Mouse (Mus musculus) liver, embryonic 11.5 days (tissue): Measurements from ENCODE around the gene Slc38a3. TPM values are rescaled to one million over a fixed set of nuclear protein-coding genes. Genes with fewer than 3 reads are reported as not detected.

Experiments used
- ATAC-seq: fragments of 200-750 bp; cut with Nextera tagmentation; replicated peaks from 2 replicates; pipeline ENCODE4 v1.8.0; 2017; ENCODE audit warnings: moderate number of reproducible peaks, mild to moderate bottlenecking, moderate TSS enrichment, moderate library complexity; ENCODE audit not compliant: low FRiP score
- DNase-seq: peaks from one replicate; pipeline ENCODE4 v3.0.0-alpha.2; 2017; ENCODE audit warnings: low spot score
- H3K27ac ChIP-seq: fragments of 300-500 bp; sonication (generic); 2 replicates; pipeline ENCODE4 v1.5.1; 2014; ENCODE audit warnings: mild to moderate bottlenecking, low read depth, low read length, control low read depth
- H3K27me3 ChIP-seq: fragments of 300-500 bp; sonication (generic); replicated peaks from 2 replicates; pipeline ENCODE4 v1.6.1; 2014; ENCODE audit warnings: low read length, mixed read lengths; ENCODE audit not compliant: control insufficient read depth, insufficient read depth
- H3K36me3 ChIP-seq: fragments of 300-500 bp; sonication (generic); 2 replicates; pipeline ENCODE4 v1.6.1; 2014; ENCODE audit warnings: mild to moderate bottlenecking, low read length, moderate library complexity, mixed read lengths; ENCODE audit not compliant: control insufficient read depth, insufficient read depth
- H3K4me1 ChIP-seq: fragments of 300-500 bp; sonication (generic); replicated peaks from 2 replicates; pipeline ENCODE4 v1.6.1; 2014; ENCODE audit warnings: low read length, mixed read lengths; ENCODE audit not compliant: control insufficient read depth, insufficient read depth
- H3K4me2 ChIP-seq: fragments of 300-500 bp; sonication (generic); 2 replicates; pipeline ENCODE4 v1.6.1; 2014; ENCODE audit warnings: mild to moderate bottlenecking, control low read depth, moderate library complexity
- H3K4me3 ChIP-seq: fragments of 300-500 bp; sonication (generic); 2 replicates; pipeline ENCODE4 v1.5.1; 2014; ENCODE audit warnings: low read depth, low read length, control low read depth
- H3K9ac ChIP-seq: fragments of 300-500 bp; sonication (generic); 2 replicates; pipeline ENCODE4 v1.6.1; 2014; ENCODE audit warnings: low read depth, low read length, control low read depth
- H3K9me3 ChIP-seq: fragments of 300-500 bp; sonication (generic); 2 replicates; pipeline ENCODE4 v1.6.1; 2016; ENCODE audit warnings: low read length, inconsistent platforms, mixed read lengths; ENCODE audit not compliant: control insufficient read depth
- WGBS: fragments of 180-500 bp; shearing (Covaris S2); extraction: QIAGEN DNeasy Blood & Tissue Kit; methylation state at CpG from one replicate; pipeline ENCODE4 v1.1.7; 2014; 5-methylcytosine and 5-hydroxymethylcytosine counted together
- polyA plus RNA-seq: library from polyadenylated mRNA; unstranded; fragments of >200 nt; fragmentation: Nextera tagmentation; extraction: Ambion mirVana; gene quantifications from 2 replicates; pipeline ENCODE4 v1.2.1, GENCODE M21; 2014

Slc38a3 gene
- polyA plus RNA-seq, 1 experiment from 2014 or later, result 4.0 TPM

DNA sequence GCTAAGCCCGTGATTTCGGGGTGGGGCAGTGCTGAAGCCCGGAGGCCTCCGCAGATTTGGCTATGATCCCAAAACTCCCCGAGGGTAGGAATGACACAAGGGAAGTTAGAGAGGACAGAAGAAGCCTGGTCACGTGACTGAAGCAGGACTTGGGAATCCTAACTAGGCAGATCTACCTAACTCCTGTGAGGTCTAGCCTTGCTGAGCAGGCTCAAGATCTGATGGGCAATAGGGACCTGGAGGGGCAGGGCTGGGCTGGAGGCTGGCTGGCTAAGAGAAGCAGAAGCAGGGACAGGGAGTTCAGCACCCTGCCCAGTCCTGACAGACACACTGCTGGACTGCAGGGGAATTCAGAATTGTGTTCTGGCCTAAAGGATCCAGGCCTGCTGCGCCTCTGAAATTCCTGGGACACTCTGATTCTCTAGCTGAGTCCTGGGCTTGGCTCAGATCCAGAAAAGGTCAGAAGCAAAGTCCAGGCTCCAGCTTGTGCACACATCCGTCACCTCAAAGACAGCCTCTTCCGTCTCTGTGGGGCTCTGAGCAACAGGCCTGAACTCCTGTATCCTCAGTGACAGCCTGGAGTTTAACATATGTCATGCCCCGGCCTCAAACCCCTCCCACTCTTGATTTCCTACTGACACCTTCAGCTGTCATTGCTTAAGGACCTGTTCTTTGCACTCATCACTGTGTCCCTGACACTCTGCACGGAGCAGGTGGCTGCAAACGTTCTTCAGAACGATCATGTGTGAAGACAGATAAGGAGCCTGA, 50.4 kb downstream of the Slc38a3 start:
- no peak for DNase-seq

GRCm38 (mm10) chr9:107618098-107618497, 51.2 kb downstream of the Slc38a3 start:
- Histone ChIP-seq H3K4me2 (no peak overlapping the region), H3K9me3 (no peaks in the 10 kb centered on the region), H3K36me3 (peaks cover 37% of the 10 kb centered on the region), H3K27me3 (no peaks in the 10 kb centered on the region), H3K4me1 (peaks cover 15% of the 10 kb centered on the region), H3K9ac (no peak overlapping the region), H3K27ac (0 out of 2 replicates have a peak overlapping the region, but pooled peaks have one; percentile 42), H3K4me3 (no peak overlapping the region)
- ATAC-seq (no peak), DNase-seq (no peak)
- 90% methylated on average over 6 of the region's 6 CpGs for WGBS

More for the DNA sequence above, 50.4 kb downstream of the Slc38a3 start:
- Histone ChIP-seq H3K4me3 (no peak overlapping the region), H3K36me3 (peaks cover 37% of the 10 kb centered on the region), H3K4me2 (peak overlapping the region; percentile 1; the same call in 1 of the 2 replicates), H3K9ac (peak overlapping the region; percentile 7; the same call in 1 of the 2 replicates), H3K27ac (peak overlapping the region; percentile 78), H3K4me1 (peaks cover 12% of the 10 kb centered on the region), H3K9me3 (no peaks in the 10 kb centered on the region), H3K27me3 (no peaks in the 10 kb centered on the region)
- WGBS, result 63% methylated on average over 13 of the region's 13 CpGs
- ATAC-seq, result peak; percentile 69

- Histone ChIP-seq H3K4me1 (peaks cover 18% of the 10 kb centered on the region), H3K9me3 (no peaks in the 10 kb centered on the region), H3K4me3 (no peak overlapping the region), H3K36me3 (peaks cover 37% of the 10 kb centered on the region), H3K9ac (no peak overlapping the region), H3K27me3 (no peaks in the 10 kb centered on the region), H3K4me2 (no peak overlapping the region), H3K27ac (no peak overlapping the region)
- 77% methylated on average over 2 of the region's 2 CpGs for WGBS
- DNase-seq (no peak), ATAC-seq (no peak)
Measured at GRCm38 (mm10) chr9:107617461-107617860, 51.9 kb downstream of the Slc38a3 start.

DNA sequence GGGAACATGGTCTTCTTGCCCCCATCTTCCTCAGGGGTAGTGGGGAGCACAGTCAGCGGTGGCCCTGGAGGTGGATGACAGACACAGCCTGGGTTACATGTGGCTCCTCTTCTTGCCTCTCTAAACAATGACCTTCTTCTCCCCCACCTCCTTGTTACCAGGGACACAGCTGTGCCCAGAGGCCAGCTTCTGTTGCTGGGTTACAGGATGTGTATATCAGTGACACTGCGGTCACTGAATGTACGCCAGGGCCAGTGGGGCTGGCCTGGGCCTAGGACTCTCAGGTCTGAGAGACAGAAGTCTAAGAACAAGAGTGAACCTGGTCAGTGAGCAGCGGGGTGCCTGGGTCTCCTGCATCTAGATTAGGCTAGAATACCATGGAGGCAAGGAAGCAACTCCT, 54.3 kb downstream of the Slc38a3 start:
- Histone ChIP-seq H3K27me3 (no peaks in the 10 kb centered on the region), H3K4me1 (peaks cover 32% of the 10 kb centered on the region), H3K9me3 (no peaks in the 10 kb centered on the region), H3K27ac (no peak overlapping the region), H3K9ac (no peak overlapping the region), H3K4me2 (no peak overlapping the region), H3K4me3 (no peak overlapping the region), H3K36me3 (peaks cover 34% of the 10 kb centered on the region)
- ATAC-seq (no peak), DNase-seq (no peak)
- 89% methylated on average over 4 of the region's 4 CpGs for WGBS

DNA sequence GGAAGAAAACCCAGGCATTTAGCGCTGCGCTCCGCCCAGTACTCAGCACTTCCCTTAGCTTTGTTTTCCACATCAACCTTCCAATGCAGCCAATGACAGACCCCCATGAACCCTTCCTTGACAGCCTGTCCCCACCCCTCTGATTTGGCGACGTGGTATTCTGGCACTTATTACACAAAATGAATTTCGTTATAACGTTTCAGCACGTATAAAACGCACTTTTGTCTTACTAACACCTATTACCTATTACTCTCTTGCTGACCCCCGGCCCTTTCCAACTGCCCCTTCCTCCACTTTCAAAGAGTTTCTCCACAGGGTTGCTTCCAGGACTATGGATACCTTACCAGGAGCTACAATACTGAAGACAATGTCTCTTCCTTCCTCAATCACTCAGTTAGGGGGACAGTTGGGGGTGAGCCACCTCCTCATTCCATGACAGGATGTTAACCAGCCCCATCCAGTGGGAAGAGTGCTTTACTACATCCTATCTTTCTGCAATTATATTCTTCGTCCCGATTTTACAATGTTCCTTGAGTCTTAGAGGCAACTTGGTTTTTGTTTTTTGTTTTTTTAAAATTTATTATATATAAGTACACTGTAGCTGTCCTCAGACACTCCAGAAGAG, 56.3 kb downstream of the Slc38a3 start:
- H3K4me1 ChIP-seq, result peaks cover 26% of the 10 kb centered on the region
- WGBS, result 12% methylated on average over 12 of the region's 12 CpGs
- H3K27ac ChIP-seq, result peak overlapping the region; percentile 70
- H3K4me3 ChIP-seq, result peak overlapping the region; percentile 56
- no peaks in the 10 kb centered on the region for H3K27me3 ChIP-seq
- ATAC-seq (0 out of 2 replicates have a peak, but pooled peaks have one; percentile 18), DNase-seq (no peak)
- H3K9ac ChIP-seq, result peak overlapping the region; percentile 68; the same call in 1 of the 2 replicates
- no peaks in the 10 kb centered on the region for H3K9me3 ChIP-seq
- H3K4me2 ChIP-seq, result peak overlapping the region; percentile 87
- peaks cover 27% of the 10 kb centered on the region for H3K36me3 ChIP-seq

DNA sequence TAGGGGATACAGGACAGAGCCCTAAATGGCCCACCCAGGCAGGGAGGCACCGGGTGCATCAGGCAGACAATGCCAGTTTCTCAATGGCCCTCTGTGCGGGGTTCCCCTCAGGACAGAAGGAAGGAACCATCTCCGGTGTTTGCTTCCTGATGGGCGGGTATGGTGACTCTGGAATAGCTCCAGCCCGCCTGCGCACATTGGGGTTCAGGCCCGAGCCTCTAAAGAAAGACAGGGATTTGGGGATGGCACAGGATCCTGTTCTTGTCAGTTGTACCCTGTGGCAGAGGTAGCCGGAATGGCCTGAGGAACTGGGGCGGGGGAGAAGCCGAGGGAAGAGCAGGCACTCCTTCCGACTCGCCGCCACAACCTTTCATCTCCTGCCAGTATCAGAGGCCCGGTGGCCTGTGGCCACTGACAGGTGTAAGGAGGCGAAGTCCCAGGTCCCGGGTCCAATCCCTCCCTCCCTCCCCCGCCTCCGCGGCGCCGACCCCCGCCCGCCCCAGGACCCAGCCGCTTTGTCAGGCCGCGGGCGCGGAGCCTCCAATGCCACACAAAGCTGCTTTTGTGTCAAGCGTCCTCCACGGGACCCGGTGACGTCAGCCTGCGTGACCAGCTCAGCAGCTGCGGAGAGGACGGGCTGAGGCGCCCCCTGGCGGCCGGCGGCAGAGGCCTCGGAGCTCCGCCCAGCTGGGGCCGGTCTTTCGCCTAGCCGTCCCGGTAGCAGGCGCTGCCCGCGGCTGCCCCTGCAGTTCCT, 57.0 kb downstream of the Slc38a3 start:
- peak overlapping the region; percentile 56 for H3K4me3 ChIP-seq
- H3K4me1 ChIP-seq, result peaks cover 29% of the 10 kb centered on the region
- WGBS, result 7% methylated on average over 44 of the region's 48 CpGs
- H3K9ac ChIP-seq, result peak overlapping the region; percentile 68
- H3K9me3 ChIP-seq, result no peaks in the 10 kb centered on the region
- H3K4me2 ChIP-seq, result peak overlapping the region; percentile 87
- DNase-seq (peak; percentile 99), ATAC-seq (peak; percentile 93)
- H3K27me3 ChIP-seq, result no peaks in the 10 kb centered on the region
- peak overlapping the region; percentile 70 for H3K27ac ChIP-seq
- H3K36me3 ChIP-seq, result peaks cover 24% of the 10 kb centered on the region

DNA sequence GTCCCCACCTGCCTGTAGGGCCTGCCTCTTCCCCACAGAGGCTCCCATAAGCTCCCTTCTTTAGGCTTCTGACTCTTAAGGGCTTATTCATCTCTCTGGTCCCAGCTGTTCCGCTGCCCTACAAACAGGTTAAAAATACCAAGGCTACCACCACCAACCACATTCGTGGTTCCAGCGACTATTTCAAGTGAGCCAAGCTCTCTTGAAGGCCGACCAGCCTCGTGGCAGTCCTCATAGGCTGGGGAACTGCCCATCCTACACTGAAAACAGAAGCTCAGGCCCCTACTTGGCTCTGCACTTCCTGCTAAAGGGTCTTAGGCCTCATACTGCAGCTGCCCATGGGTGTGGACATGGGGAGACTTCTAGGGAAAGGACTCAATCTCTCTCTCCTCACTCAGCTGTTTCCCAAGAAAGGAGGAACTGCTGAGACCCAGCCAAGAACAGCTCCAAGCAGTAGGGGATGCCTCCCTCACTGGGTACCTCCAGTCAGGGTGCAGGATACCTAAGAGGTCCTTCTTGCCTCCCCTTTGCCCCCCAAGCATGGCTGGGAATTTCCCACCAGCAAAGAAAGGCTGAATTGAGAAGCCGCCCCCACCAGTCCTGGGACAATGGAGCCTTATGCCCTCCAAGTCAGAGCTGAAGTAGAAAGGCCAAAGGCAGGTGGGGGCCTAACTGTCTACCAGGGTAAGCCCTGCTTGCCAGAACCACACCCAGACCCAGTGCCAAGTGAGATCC, 57.7 kb downstream of the Slc38a3 start:
- Histone ChIP-seq H3K4me2 (peak overlapping the region; percentile 87), H3K9me3 (no peaks in the 10 kb centered on the region), H3K27ac (peak overlapping the region; percentile 70), H3K4me3 (peak overlapping the region; percentile 56), H3K36me3 (peaks cover 21% of the 10 kb centered on the region), H3K9ac (peak overlapping the region; percentile 68), H3K4me1 (peaks cover 32% of the 10 kb centered on the region), H3K27me3 (no peaks in the 10 kb centered on the region)
- no peak for ATAC-seq
- 51% methylated on average over 6 of the region's 6 CpGs for WGBS
- DNase-seq, result no peak

GRCm38 (mm10) chr9:107609433-107609830, 59.9 kb downstream of the Slc38a3 start:
- Histone ChIP-seq H3K4me2 (no peak overlapping the region), H3K9me3 (no peaks in the 10 kb centered on the region), H3K27ac (no peak overlapping the region), H3K36me3 (peaks cover under 1% of the 10 kb centered on the region; the same call in 1 of the 2 replicates), H3K27me3 (no peaks in the 10 kb centered on the region), H3K4me3 (no peak overlapping the region), H3K9ac (no peak overlapping the region), H3K4me1 (peaks cover 37% of the 10 kb centered on the region)
- ATAC-seq, result no peak
- 75% methylated on average over 4 of the region's 4 CpGs for WGBS
- DNase-seq, result no peak
